Mouse (Mus musculus): ENCODE measurements around the gene Mapre3. TPM values are rescaled to one million over a fixed set of nuclear protein-coding genes. Genes with fewer than 3 reads are reported as not detected.

Mapre3 gene
- polyA plus RNA-seq, 1 experiment from 2014 or later, result 116 TPM

GRCm38 (mm10) chr5:30888337-30889087 is 74.1 kb downstream of the Mapre3 start, which contains the start of gene Agbl5:
Gene Agbl5, plus strand, starts transcription at chr5:30888694.
- WGBS, result under 1% methylated on average over 32 of the region's 42 CpGs
- no peaks in the 10 kb centered on the region for H3K27me3 ChIP-seq
- H3K4me2 ChIP-seq, result peak within 1 kb of the TSS; percentile 77
- peak within 1 kb of the TSS; percentile 91 for H3K9ac ChIP-seq
- no peaks in the 10 kb centered on the region for H3K9me3 ChIP-seq
- peak within 1 kb of the TSS; percentile 84 for H3K4me3 ChIP-seq
- ATAC-seq (ENCODE audit: low read depth), result peak; percentile 95
- peaks cover 25% of the 10 kb centered on the region for H3K4me1 ChIP-seq (replicated peaks)
- H3K27ac ChIP-seq (replicated peaks), result peak within 1 kb of the TSS; percentile 98
- H3K36me3 ChIP-seq, result peaks cover 30% of the 10 kb centered on the region

GRCm38 (mm10) chr5:30889088-30889754 is 74.8 kb downstream of the Mapre3 start:
- peak; percentile 13 for ATAC-seq (ENCODE audit: low read depth)
- peak overlapping the region; percentile 77 for H3K4me2 ChIP-seq
- H3K9me3 ChIP-seq, result no peaks in the 10 kb centered on the region
- peaks cover 37% of the 10 kb centered on the region for H3K36me3 ChIP-seq
- peaks cover 25% of the 10 kb centered on the region for H3K4me1 ChIP-seq (replicated peaks)
- no peaks in the 10 kb centered on the region for H3K27me3 ChIP-seq
- H3K27ac ChIP-seq (replicated peaks), result peak overlapping the region; percentile 98
- H3K9ac ChIP-seq, result peak overlapping the region; percentile 91
- WGBS, result under 1% methylated on average over 42 of the region's 42 CpGs
- peak overlapping the region; percentile 84 for H3K4me3 ChIP-seq

GRCm38 (mm10) chr5:30890375-30890774 is 75.9 kb downstream of the Mapre3 start:
- 84% methylated on average over 7 of the region's 7 CpGs for WGBS
- H3K27me3 ChIP-seq, result no peaks in the 10 kb centered on the region
- peak overlapping the region; percentile 84 for H3K4me3 ChIP-seq
- H3K36me3 ChIP-seq, result peaks cover 49% of the 10 kb centered on the region
- no peaks in the 10 kb centered on the region for H3K9me3 ChIP-seq
- no peak overlapping the region for H3K27ac ChIP-seq (replicated peaks)
- peak overlapping the region; percentile 77 for H3K4me2 ChIP-seq
- peak overlapping the region; percentile 91 for H3K9ac ChIP-seq
- H3K4me1 ChIP-seq (replicated peaks), result peaks cover 25% of the 10 kb centered on the region
- no peak for ATAC-seq (ENCODE audit: low read depth)

- Histone ChIP-seq H3K36me3 (peaks cover 78% of the 10 kb centered on the region), H3K27ac (replicated peaks) (no peak overlapping the region), H3K9ac (no peak overlapping the region), H3K9me3 (no peaks in the 10 kb centered on the region), H3K4me1 (replicated peaks) (peaks cover 18% of the 10 kb centered on the region), H3K27me3 (no peaks in the 10 kb centered on the region), H3K4me3 (no peak overlapping the region), H3K4me2 (no peak overlapping the region)
- 90% methylated on average over 5 of the region's 5 CpGs for WGBS
- no peak for ATAC-seq (ENCODE audit: low read depth)
Observed at GRCm38 (mm10) chr5:30901860-30902259, 87.4 kb downstream of the Mapre3 start.

GRCm38 (mm10) chr5:30907413-30908059 is 93.1 kb downstream of the Mapre3 start, which contains the start of gene Ost4:
Gene Ost4, minus strand, starts transcription at chr5:30907788.
- Histone ChIP-seq H3K9me3 (no peaks in the 10 kb centered on the region), H3K4me1 (replicated peaks) (peaks cover 39% of the 10 kb centered on the region), H3K9ac (peak within 1 kb of the TSS; percentile 81), H3K4me3 (peak within 1 kb of the TSS; percentile 79), H3K27me3 (no peaks in the 10 kb centered on the region), H3K4me2 (peak within 1 kb of the TSS; percentile 98), H3K36me3 (peaks cover 37% of the 10 kb centered on the region), H3K27ac (replicated peaks) (peak within 1 kb of the TSS; percentile 87)
- peak; percentile 95 for ATAC-seq (ENCODE audit: low read depth)
- WGBS, result under 1% methylated on average over 58 of the region's 58 CpGs

GRCm38 (mm10) chr5:30908426-30909299 is 94.2 kb downstream of the Mapre3 start:
- Histone ChIP-seq H3K9ac (peak overlapping the region; percentile 81), H3K4me1 (replicated peaks) (peaks cover 50% of the 10 kb centered on the region), H3K4me2 (peak overlapping the region; percentile 98), H3K4me3 (peak overlapping the region; percentile 79), H3K27ac (replicated peaks) (peak overlapping the region; percentile 87), H3K36me3 (peaks cover 26% of the 10 kb centered on the region), H3K27me3 (no peaks in the 10 kb centered on the region), H3K9me3 (no peaks in the 10 kb centered on the region)
- 47% methylated on average over 13 of the region's 13 CpGs for WGBS
- ATAC-seq (ENCODE audit: low read depth), result no peak; the same call in 1 of the 2 replicates

GRCm38 (mm10) chr5:30909300-30909659 is 94.8 kb downstream of the Mapre3 start:
- ATAC-seq (ENCODE audit: low read depth), result no peak
- H3K4me1 ChIP-seq (replicated peaks), result peaks cover 57% of the 10 kb centered on the region

GRCm38 (mm10) chr5:30909863-30910262 is 95.4 kb downstream of the Mapre3 start:
- H3K4me2 ChIP-seq, result no peak overlapping the region
- H3K4me1 ChIP-seq (replicated peaks), result peaks cover 62% of the 10 kb centered on the region
- peaks cover 14% of the 10 kb centered on the region for H3K36me3 ChIP-seq
- no peaks in the 10 kb centered on the region for H3K27me3 ChIP-seq
- H3K9me3 ChIP-seq, result no peaks in the 10 kb centered on the region
- H3K27ac ChIP-seq (replicated peaks), result no peak overlapping the region
- ATAC-seq (ENCODE audit: low read depth), result no peak
- no peak overlapping the region for H3K9ac ChIP-seq
- no peak overlapping the region for H3K4me3 ChIP-seq
- 83% methylated on average over 7 of the region's 7 CpGs for WGBS

More at GRCm38 (mm10) chr5:30909300-30909659, 94.8 kb downstream of the Mapre3 start:
- H3K27me3 ChIP-seq, result no peaks in the 10 kb centered on the region
- no peak overlapping the region for H3K4me2 ChIP-seq
- peaks cover 20% of the 10 kb centered on the region for H3K36me3 ChIP-seq
- 0 out of 2 replicates have a peak overlapping the region, but pooled peaks have one; percentile 22 for H3K9ac ChIP-seq
- WGBS, result 40% methylated on average over 7 of the region's 7 CpGs
- no peak overlapping the region for H3K4me3 ChIP-seq
- H3K9me3 ChIP-seq, result no peaks in the 10 kb centered on the region
- H3K27ac ChIP-seq (replicated peaks), result peak overlapping the region; percentile 87; the same call in 1 of the 2 replicates

- no peak overlapping the region for H3K4me3 ChIP-seq
- H3K9me3 ChIP-seq, result no peaks in the 10 kb centered on the region
- no peak overlapping the region for H3K9ac ChIP-seq
- H3K36me3 ChIP-seq, result peaks cover 8% of the 10 kb centered on the region
- no peak overlapping the region for H3K27ac ChIP-seq (replicated peaks)
- no peak for ATAC-seq (ENCODE audit: low read depth)
- peaks cover 65% of the 10 kb centered on the region for H3K4me1 ChIP-seq (replicated peaks)
- H3K4me2 ChIP-seq, result no peak overlapping the region
- no peaks in the 10 kb centered on the region for H3K27me3 ChIP-seq
Observed at GRCm38 (mm10) chr5:30910481-30910880, 96.0 kb downstream of the Mapre3 start.

- Histone ChIP-seq H3K27me3 (no peaks in the 10 kb centered on the region), H3K4me1 (replicated peaks) (peaks cover 57% of the 10 kb centered on the region), H3K9me3 (no peaks in the 10 kb centered on the region), H3K4me2 (no peak overlapping the region), H3K4me3 (no peak overlapping the region), H3K9ac (no peak overlapping the region), H3K36me3 (no peaks in the 10 kb centered on the region), H3K27ac (replicated peaks) (peak overlapping the region; percentile 83)
- no peak for ATAC-seq (ENCODE audit: low read depth)
- WGBS, result 61% methylated on average over 5 of the region's 5 CpGs
Observed at GRCm38 (mm10) chr5:30912156-30912555, 97.7 kb downstream of the Mapre3 start.

- WGBS, result 27% methylated on average over 13 of the region's 13 CpGs
- peak within 1 kb of the TSS; percentile 83 for H3K27ac ChIP-seq (replicated peaks)
- H3K9me3 ChIP-seq, result no peaks in the 10 kb centered on the region
- peak within 1 kb of the TSS; percentile 63 for H3K9ac ChIP-seq
- H3K4me2 ChIP-seq, result peak within 1 kb of the TSS; percentile 46
- H3K4me1 ChIP-seq (replicated peaks), result peaks cover 52% of the 10 kb centered on the region
- peak within 1 kb of the TSS; percentile 35 for H3K4me3 ChIP-seq
- no peaks in the 10 kb centered on the region for H3K36me3 ChIP-seq
- H3K27me3 ChIP-seq, result no peaks in the 10 kb centered on the region
- ATAC-seq (ENCODE audit: low read depth), result no peak
Observed at GRCm38 (mm10) chr5:30913060-30913841, 98.8 kb downstream of the Mapre3 start, which contains the start of gene Emilin1. Gene Emilin1, plus strand, starts transcription at chr5:30913402.

All from neural tube, embryonic 13.5 days (tissue).